Mouse (Mus musculus): ENCODE data around the gene 2900011O08Rik.
"Not testable (repeated sequence)": the region's sequence is repeated elsewhere in the genome, so short reads cannot be mapped to it uniquely, and the experiment has no call there.

Gene 2900011O08Rik

GRCm38 (mm10) chr16:13986574-13987478 lies at the start of gene 2900011O08Rik, which contains the start of gene Ifitm7:
2900011O08Rik (plus strand) TSS chr16:13986604.
Ifitm7 (minus strand) TSS chr16:13986888.
- no peak for DNase-seq

- peak; percentile 67 to 77 for DNase-seq
These were observed 46.1 kb upstream of the 2900011O08Rik start for GRCm38 (mm10) chr16:13940139-13940846.

- no peak for DNase-seq
These were observed 45.5 kb upstream of the 2900011O08Rik start for GRCm38 (mm10) chr16:13940847-13941395.

GRCm38 (mm10) chr16:13944178-13944577 lies 42.2 kb upstream of the 2900011O08Rik start:
- DNase-seq = no peak

GRCm38 (mm10) chr16:13944752-13945151 lies 41.7 kb upstream of the 2900011O08Rik start:
- no peak for DNase-seq

GRCm38 (mm10) chr16:13945153-13945552 lies 41.3 kb upstream of the 2900011O08Rik start:
- no peak for DNase-seq

GRCm38 (mm10) chr16:13946306-13946705 lies 40.1 kb upstream of the 2900011O08Rik start:
- DNase-seq = peak; percentile 63 to 73

GRCm38 (mm10) chr16:13951245-13951644 lies 35.2 kb upstream of the 2900011O08Rik start:
- DNase-seq = no peak

GRCm38 (mm10) chr16:13962053-13962452 lies 24.4 kb upstream of the 2900011O08Rik start:
- no peak for DNase-seq

GRCm38 (mm10) chr16:13969096-13969495 lies 17.3 kb upstream of the 2900011O08Rik start:
- DNase-seq = no peak

- DNase-seq = no peak
These were observed 14.4 kb upstream of the 2900011O08Rik start for GRCm38 (mm10) chr16:13972051-13972450.

- DNase-seq = not testable (repeated sequence)
These were observed 10.0 kb upstream of the 2900011O08Rik start for GRCm38 (mm10) chr16:13976358-13976896.

- not testable (repeated sequence) for DNase-seq
These were observed 9.4 kb upstream of the 2900011O08Rik start for GRCm38 (mm10) chr16:13977026-13977425.

- DNase-seq = not testable (repeated sequence)
These were observed 4.7 kb upstream of the 2900011O08Rik start for GRCm38 (mm10) chr16:13981726-13982125.

- no peak for DNase-seq
These were observed 3.2 kb upstream of the 2900011O08Rik start for GRCm38 (mm10) chr16:13983161-13983560.

GRCm38 (mm10) chr16:13986197-13986573 lies 219 bp upstream of the 2900011O08Rik start:
- no peak for DNase-seq

GRCm38 (mm10) chr16:13992518-13993248 lies 6.3 kb downstream of the 2900011O08Rik start:
- DNase-seq = no peak

GRCm38 (mm10) chr16:13994076-13994475 lies 7.7 kb downstream of the 2900011O08Rik start:
- DNase-seq = no peak

GRCm38 (mm10) chr16:13994502-13994901 lies 8.1 kb downstream of the 2900011O08Rik start:
- no peak for DNase-seq

- DNase-seq = no peak
These were observed 17.2 kb downstream of the 2900011O08Rik start for GRCm38 (mm10) chr16:14003386-14004130.

- DNase-seq = no peak
These were observed 17.8 kb downstream of the 2900011O08Rik start for GRCm38 (mm10) chr16:14004170-14004569.

- no peak for DNase-seq
These were observed 18.3 kb downstream of the 2900011O08Rik start for GRCm38 (mm10) chr16:14004726-14005125.

Measured in lung, postnatal 4 days (tissue).